Mouse (Mus musculus) midbrain, embryonic 11.5 days (tissue): Measurements from ENCODE around the gene Myo1h. TPM values are rescaled to one million over a fixed set of nuclear protein-coding genes. Genes with fewer than 3 reads are reported as not detected.

Experiments
- ATAC-seq: fragments of 200-750 bp; cut with Nextera tagmentation; 2 replicates; pipeline ENCODE4 v1.8.0; 2017; ENCODE audit warnings: moderate TSS enrichment, moderate library complexity; ENCODE audit not compliant: low FRiP score
- DNase-seq: peaks from one replicate; pipeline ENCODE4 v3.0.0; 2015; ENCODE audit warnings: low spot score; ENCODE audit errors: missing footprints
- H3K27ac ChIP-seq: fragments of 300-500 bp; sonication (generic); 2 replicates; pipeline ENCODE4 v1.5.1; 2014; ENCODE audit warnings: low read depth, low read length
- H3K27me3 ChIP-seq: fragments of 300-500 bp; sonication (generic); 2 replicates; pipeline ENCODE4 v1.6.1; 2014; ENCODE audit warnings: mild to moderate bottlenecking, low read length, moderate library complexity, mixed read lengths; ENCODE audit not compliant: control insufficient read depth, insufficient read depth
- H3K36me3 ChIP-seq: fragments of 300-500 bp; sonication (generic); 2 replicates; pipeline ENCODE4 v1.6.1; 2014; ENCODE audit warnings: mild to moderate bottlenecking, low read length, moderate library complexity, mixed read lengths; ENCODE audit not compliant: control insufficient read depth, insufficient read depth
- H3K4me1 ChIP-seq: fragments of 300-500 bp; sonication (generic); 2 replicates; pipeline ENCODE4 v1.6.1; 2014; ENCODE audit warnings: low read length; ENCODE audit not compliant: control insufficient read depth, insufficient read depth
- H3K4me2 ChIP-seq: fragments of 300-500 bp; sonication (generic); 2 replicates; pipeline ENCODE4 v1.6.1; 2014; ENCODE audit warnings: mild to moderate bottlenecking, moderate library complexity
- H3K4me3 ChIP-seq: fragments of 300-500 bp; sonication (generic); 2 replicates; pipeline ENCODE4 v1.5.1; 2014; ENCODE audit warnings: low read depth, low read length
- H3K9ac ChIP-seq: fragments of 300-500 bp; sonication (generic); 2 replicates; pipeline ENCODE4 v1.6.1; 2014; ENCODE audit warnings: low read length
- H3K9me3 ChIP-seq: fragments of 300-500 bp; sonication (generic); 2 replicates; pipeline ENCODE4 v1.6.1; 2016; ENCODE audit warnings: low read length; ENCODE audit not compliant: control insufficient read depth
- WGBS: fragments of 180-500 bp; shearing (Covaris S2); extraction: QIAGEN DNeasy Blood & Tissue Kit; methylation state at CpG from one replicate; pipeline ENCODE4 v1.1.7; 2014; 5-methylcytosine and 5-hydroxymethylcytosine counted together
- polyA plus RNA-seq: library from polyadenylated mRNA; unstranded; fragments of >200 nt; fragmentation: Nextera tagmentation; extraction: Ambion mirVana; gene quantifications from 2 replicates; pipeline ENCODE4 v1.2.1, GENCODE M21; 2014

Gene Myo1h
- polyA plus RNA-seq, 1 experiment from 2014 or later = 0.45 TPM

- Histone ChIP-seq H3K4me3 (no peak overlapping the region), H3K9me3 (no peaks in the 10 kb centered on the region), H3K4me1 (peaks cover 31% of the 10 kb centered on the region), H3K4me2 (0 out of 2 replicates have a peak overlapping the region, but pooled peaks have one; percentile 3), H3K36me3 (no peaks in the 10 kb centered on the region), H3K27me3 (peaks cover 58% of the 10 kb centered on the region), H3K27ac (no peak overlapping the region), H3K9ac (no peak overlapping the region)
- no peak for DNase-seq
- 74% methylated on average over 7 of the region's 7 CpGs for WGBS
- ATAC-seq = no peak
These were observed 19.5 kb upstream of the Myo1h start for GRCm38 (mm10) chr5:114269499-114269898.

DNA sequence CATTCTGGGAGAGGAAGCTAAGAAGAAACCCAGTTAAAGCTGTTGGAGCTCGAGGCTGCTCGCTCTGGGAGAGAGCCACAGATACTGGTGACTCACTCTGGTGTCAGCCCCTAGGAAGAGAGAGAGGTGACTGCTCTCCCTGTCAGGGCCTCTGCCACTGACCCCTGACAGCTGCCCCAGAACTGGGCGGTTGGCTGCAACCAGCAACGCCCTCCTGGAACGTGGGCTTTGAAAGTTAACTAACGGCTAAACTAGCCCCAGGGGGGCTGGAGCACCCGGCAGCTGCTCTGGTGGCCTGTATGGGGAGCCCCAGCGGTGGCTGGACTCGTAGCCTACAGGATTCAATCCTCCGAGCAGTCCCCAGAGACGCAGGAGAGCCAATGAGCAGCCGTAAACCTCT is 19.0 kb upstream of the Myo1h start:
- Histone ChIP-seq H3K27me3 (peaks cover 62% of the 10 kb centered on the region), H3K36me3 (no peaks in the 10 kb centered on the region), H3K27ac (no peak overlapping the region), H3K4me3 (no peak overlapping the region), H3K9me3 (no peaks in the 10 kb centered on the region), H3K4me1 (peaks cover 32% of the 10 kb centered on the region), H3K9ac (0 out of 2 replicates have a peak overlapping the region, but pooled peaks have one; percentile 20), H3K4me2 (peak overlapping the region; percentile 19; the same call in 1 of the 2 replicates)
- no peak for ATAC-seq
- DNase-seq = no peak
- WGBS = 19% methylated on average over 12 of the region's 12 CpGs

GRCm38 (mm10) chr5:114273693-114274402 is 15.1 kb upstream of the Myo1h start, which contains the start of gene Foxn4:
Gene Foxn4, minus strand, starts transcription at chr5:114273807.
- DNase-seq (peak; percentile 90), ATAC-seq (peak; percentile 66)
- Histone ChIP-seq H3K4me2 (peak within 1 kb of the TSS; percentile 73), H3K9me3 (no peaks in the 10 kb centered on the region), H3K36me3 (no peaks in the 10 kb centered on the region), H3K27ac (no peak within 1 kb of the TSS), H3K9ac (peak within 1 kb of the TSS; percentile 54), H3K27me3 (peaks cover 81% of the 10 kb centered on the region), H3K4me1 (peaks cover 43% of the 10 kb centered on the region), H3K4me3 (peak within 1 kb of the TSS; percentile 41)
- 0% methylated on average over 32 of the region's 56 CpGs for WGBS

GRCm38 (mm10) chr5:114275339-114275738 is 13.6 kb upstream of the Myo1h start:
- H3K4me3 ChIP-seq = no peak overlapping the region
- no peaks in the 10 kb centered on the region for H3K9me3 ChIP-seq
- ATAC-seq = no peak
- no peak overlapping the region for H3K27ac ChIP-seq
- DNase-seq = peak; percentile 90
- H3K4me2 ChIP-seq = 0 out of 2 replicates have a peak overlapping the region, but pooled peaks have one; percentile 7
- no peak overlapping the region for H3K9ac ChIP-seq
- H3K27me3 ChIP-seq = peaks cover 73% of the 10 kb centered on the region
- 8% methylated on average over 8 of the region's 8 CpGs for WGBS
- peaks cover 45% of the 10 kb centered on the region for H3K4me1 ChIP-seq
- H3K36me3 ChIP-seq = no peaks in the 10 kb centered on the region

GRCm38 (mm10) chr5:114275991-114276390 is 13.0 kb upstream of the Myo1h start:
- ATAC-seq (no peak), DNase-seq (peak; percentile 91)
- H3K27me3 ChIP-seq = peaks cover 71% of the 10 kb centered on the region
- H3K4me1 ChIP-seq = peaks cover 44% of the 10 kb centered on the region
- H3K27ac ChIP-seq = no peak overlapping the region
- WGBS = 16% methylated on average over 16 of the region's 16 CpGs
- H3K4me2 ChIP-seq = no peak overlapping the region
- no peak overlapping the region for H3K4me3 ChIP-seq
- no peaks in the 10 kb centered on the region for H3K9me3 ChIP-seq
- H3K9ac ChIP-seq = no peak overlapping the region
- H3K36me3 ChIP-seq = no peaks in the 10 kb centered on the region

GRCm38 (mm10) chr5:114279382-114280143 is 9.4 kb upstream of the Myo1h start:
- no peak overlapping the region for H3K4me3 ChIP-seq
- ATAC-seq (peak; percentile 54), DNase-seq (peak; percentile 91)
- no peaks in the 10 kb centered on the region for H3K36me3 ChIP-seq
- H3K4me2 ChIP-seq = peak overlapping the region; percentile 7; the same call in 1 of the 2 replicates
- H3K4me1 ChIP-seq = peaks cover 27% of the 10 kb centered on the region
- H3K9ac ChIP-seq = no peak overlapping the region
- H3K27ac ChIP-seq = no peak overlapping the region
- peaks cover 37% of the 10 kb centered on the region for H3K27me3 ChIP-seq
- no peaks in the 10 kb centered on the region for H3K9me3 ChIP-seq
- 32% methylated on average over 12 of the region's 12 CpGs for WGBS

DNA sequence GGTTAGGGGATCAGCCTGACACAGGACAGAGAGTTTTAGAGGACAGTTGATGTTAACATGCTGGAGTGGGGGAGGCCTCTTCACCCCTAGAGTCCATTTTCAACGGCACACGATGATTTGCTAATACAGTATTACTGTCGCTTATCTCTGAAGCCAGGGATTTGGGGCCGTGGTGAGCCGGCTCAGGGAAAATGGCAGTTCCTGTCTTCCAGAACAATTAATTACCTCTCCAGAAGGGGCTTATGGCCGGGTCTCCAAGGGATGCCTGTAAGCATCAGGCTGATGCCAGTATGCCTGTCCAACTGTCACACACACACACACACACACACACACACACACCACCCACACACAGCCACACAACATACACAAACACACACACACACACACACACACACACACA is 6.6 kb upstream of the Myo1h start:
- Histone ChIP-seq H3K27me3 (peaks cover 13% of the 10 kb centered on the region), H3K4me1 (peaks cover 14% of the 10 kb centered on the region), H3K9me3 (no peaks in the 10 kb centered on the region), H3K9ac (no peak overlapping the region), H3K27ac (no peak overlapping the region), H3K4me2 (no peak overlapping the region), H3K36me3 (no peaks in the 10 kb centered on the region), H3K4me3 (no peak overlapping the region)
- 67% methylated on average over 6 of the region's 6 CpGs for WGBS
- ATAC-seq = no peak
- no peak for DNase-seq

- ATAC-seq (no peak), DNase-seq (no peak)
- Histone ChIP-seq H3K4me2 (no peak overlapping the region), H3K9me3 (no peaks in the 10 kb centered on the region), H3K9ac (no peak overlapping the region), H3K36me3 (no peaks in the 10 kb centered on the region), H3K4me1 (peaks cover 2% of the 10 kb centered on the region; the same call in 1 of the 2 replicates), H3K4me3 (no peak overlapping the region), H3K27me3 (peaks cover 3% of the 10 kb centered on the region; the same call in 1 of the 2 replicates), H3K27ac (no peak overlapping the region)
- 77% methylated on average over 13 of the region's 13 CpGs for WGBS
These were observed 4.2 kb upstream of the Myo1h start for GRCm38 (mm10) chr5:114284604-114285397.
